Mouse (Mus musculus): ENCODE data around the gene Lpar2.

The Lpar2 gene

GRCm38 (mm10) chr8:69867696-69868326, 45.6 kb downstream of the Lpar2 start:
- no peak for DNase-seq (ENCODE audit: low spot score in 2 of 2)

GRCm38 (mm10) chr8:69870003-69870765, 48.0 kb downstream of the Lpar2 start:
- DNase-seq (ENCODE audit: low spot score in 2 of 2) = no peak

DNA sequence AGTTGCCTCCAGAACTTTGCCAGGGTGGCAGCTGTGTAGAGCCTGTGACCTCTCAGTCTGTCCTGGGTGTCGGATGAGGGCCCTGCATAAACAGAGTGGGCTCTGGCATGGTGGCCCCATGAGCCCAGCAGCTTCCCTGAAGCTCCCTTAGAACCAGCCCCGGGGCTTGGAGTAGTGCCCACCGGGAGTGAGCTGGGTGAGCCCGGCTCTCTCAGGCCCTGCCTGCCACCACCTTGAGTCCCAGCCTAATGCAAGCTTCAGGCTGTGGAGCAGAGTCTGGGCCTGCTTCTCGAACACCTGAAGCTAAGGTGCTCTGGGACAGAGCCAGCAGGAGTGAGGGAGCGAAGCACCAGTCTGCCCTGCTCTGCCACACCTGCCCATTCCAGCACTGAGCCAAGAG, 48.7 kb downstream of the Lpar2 start:
- DNase-seq (ENCODE audit: low spot score in 2 of 2) = no peak

GRCm38 (mm10) chr8:69874155-69874554, 51.9 kb downstream of the Lpar2 start:
- peak in 1 of 2 experiments; percentile 50 for DNase-seq (ENCODE audit: low spot score in 2 of 2)

DNA sequence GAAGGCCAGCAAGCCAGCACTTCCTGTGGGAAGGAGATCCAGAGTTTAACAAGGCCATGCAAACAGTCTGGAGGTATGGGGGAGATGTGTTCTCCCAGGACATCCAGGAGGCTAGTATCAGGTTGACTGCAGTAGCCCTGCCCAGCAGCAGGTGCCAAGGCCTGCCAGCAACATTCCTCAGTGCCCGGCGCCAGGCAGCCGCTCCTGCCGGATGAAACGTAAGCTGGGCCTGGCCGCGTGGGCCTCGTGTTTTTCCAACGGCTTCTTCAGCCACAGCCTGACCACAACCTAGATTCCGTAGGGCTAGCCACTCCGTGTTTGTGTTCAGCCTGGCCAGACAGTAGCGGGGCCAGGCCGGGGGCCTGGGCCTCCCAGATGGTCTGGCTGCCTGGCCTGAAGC, 52.4 kb downstream of the Lpar2 start:
- no peak for DNase-seq (ENCODE audit: low spot score in 2 of 2)

GRCm38 (mm10) chr8:69876097-69876496, 53.9 kb downstream of the Lpar2 start:
- DNase-seq (ENCODE audit: low spot score in 2 of 2) = no peak

DNA sequence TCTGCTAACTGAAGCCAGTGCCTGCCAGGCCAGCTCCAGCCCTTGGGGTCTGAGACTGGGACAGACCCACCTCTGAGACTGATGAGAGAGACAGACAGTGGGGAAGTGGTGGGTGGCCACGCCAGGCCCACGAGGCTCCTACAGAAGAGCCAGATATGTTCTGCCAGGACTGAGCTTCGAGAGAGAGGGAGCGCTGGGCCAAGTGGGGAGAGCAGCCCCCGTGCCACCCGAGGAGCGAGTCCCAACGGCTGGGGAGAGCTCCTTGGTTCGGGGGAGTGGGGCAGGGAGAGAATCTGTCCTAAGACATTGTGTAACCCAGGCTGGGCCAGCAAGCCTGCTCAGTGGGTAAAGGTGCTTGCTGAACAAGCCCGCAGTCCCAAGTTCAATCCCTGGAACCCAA, 54.7 kb downstream of the Lpar2 start:
- DNase-seq (ENCODE audit: low spot score in 2 of 2) = no peak

- DNase-seq (ENCODE audit: low spot score in 2 of 2) = no peak
Measured at GRCm38 (mm10) chr8:69877396-69877795, 55.2 kb downstream of the Lpar2 start.

GRCm38 (mm10) chr8:69877992-69878391, 55.8 kb downstream of the Lpar2 start:
- no peak for DNase-seq (ENCODE audit: low spot score in 2 of 2)

GRCm38 (mm10) chr8:69879678-69880077, 57.4 kb downstream of the Lpar2 start:
- DNase-seq (ENCODE audit: low spot score in 2 of 2) = no peak

Measured in spleen, postnatal 14 days (tissue).